Mouse (Mus musculus): ENCODE data around the gene Eepd1. TPM values are rescaled to one million over a fixed set of nuclear protein-coding genes. Genes with fewer than 3 reads are reported as not detected.
"Not testable (repeated sequence)": the region's sequence is repeated elsewhere in the genome, so short reads cannot be mapped to it uniquely, and the experiment has no call there.

Gene Eepd1
- 0.42 and 0.72 TPM in 2 replicates for total RNA-seq (2015; ENCODE audit: low replicate concordance)
- 2.2 TPM in 1 of 2 replicates, not detected in the other for total RNA-seq (2017; ENCODE audit: low replicate concordance)

DNA sequence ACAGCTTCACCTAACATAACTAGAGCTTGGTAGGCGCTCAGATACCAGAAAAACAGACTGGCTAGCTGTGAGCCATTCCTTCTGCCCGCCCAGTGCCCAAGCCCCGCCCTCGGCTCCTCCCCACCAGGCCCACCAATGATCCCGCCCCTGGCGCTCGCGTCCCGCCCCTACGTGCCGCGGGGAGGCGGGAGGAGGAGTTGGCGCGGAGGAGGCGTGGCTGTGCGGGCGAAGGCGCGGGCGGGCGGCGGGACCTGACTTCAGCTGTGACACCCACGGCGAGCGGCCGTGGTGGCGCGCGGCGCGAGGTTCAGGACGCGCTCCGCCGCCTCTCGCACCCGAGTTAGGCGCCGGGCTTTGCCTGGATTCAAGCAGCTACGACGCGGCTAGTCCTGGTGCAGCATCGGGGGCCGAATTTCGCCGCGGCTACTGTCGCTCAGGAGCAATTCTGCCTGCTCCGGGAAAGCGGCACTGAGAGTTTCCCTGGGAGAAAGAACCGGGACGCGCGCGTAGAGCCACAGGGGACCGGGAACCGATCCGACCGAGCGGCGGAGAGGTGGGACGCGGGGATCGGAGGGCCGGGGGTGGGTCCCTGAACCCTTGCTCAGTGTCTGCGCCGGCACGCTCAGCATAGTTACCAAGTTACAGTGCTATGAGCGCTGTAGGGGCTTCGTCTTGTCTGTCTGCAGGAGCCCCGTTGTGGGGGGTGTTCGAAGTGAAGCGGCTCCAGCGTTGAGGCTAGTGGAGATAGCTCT is at the start of gene Eepd1:
Gene Eepd1, plus strand, starts transcription at position 204 of the 752 bp plus-strand sequence.
- ATAC-seq (replicated peaks; ENCODE audit: low FRiP score, poor library complexity, severe bottlenecking), result peak; percentile 97

DNA sequence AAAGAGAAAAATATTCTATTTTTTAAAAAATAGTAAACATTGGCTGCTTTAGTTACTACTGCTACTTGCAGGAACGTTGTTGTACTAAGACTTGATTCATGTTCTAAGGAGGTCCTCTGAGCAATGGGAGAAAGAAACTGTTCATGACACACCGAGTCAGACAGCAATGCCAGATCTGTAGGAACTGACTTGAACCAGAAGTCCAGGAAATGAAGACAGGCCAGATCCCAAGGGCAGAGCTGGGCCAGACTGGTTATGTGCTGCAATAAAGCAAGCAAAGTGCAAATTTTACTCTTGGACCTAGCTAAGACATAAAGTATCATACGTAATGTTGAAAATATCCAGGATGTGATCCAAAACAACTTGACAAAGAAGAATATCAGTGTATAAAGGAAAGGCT is 42.5 kb upstream of the Eepd1 start:
- no peak for ATAC-seq (replicated peaks; ENCODE audit: low FRiP score, poor library complexity, severe bottlenecking)

DNA sequence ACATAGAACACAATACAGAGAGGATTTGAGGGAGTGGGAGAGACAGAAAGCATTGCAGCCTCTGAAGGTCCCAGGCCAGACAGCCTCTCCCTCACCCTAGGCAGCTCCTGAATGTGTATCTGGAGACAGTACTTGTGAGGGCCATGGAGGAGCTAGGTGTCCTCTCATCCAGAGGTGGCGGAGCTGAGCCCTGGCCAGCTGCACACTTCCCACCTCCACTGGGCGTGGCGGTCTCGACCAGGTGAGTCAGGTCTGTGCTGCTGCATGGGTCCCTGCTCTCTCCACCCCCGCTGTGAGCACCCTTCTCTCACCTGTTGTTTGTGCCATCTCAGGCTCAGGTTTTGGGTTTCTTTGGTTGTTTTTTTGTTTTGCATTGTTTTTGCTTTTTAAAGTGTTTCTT is 41.3 kb upstream of the Eepd1 start:
- ATAC-seq (replicated peaks; ENCODE audit: low FRiP score, poor library complexity, severe bottlenecking), result not testable (repeated sequence)

DNA sequence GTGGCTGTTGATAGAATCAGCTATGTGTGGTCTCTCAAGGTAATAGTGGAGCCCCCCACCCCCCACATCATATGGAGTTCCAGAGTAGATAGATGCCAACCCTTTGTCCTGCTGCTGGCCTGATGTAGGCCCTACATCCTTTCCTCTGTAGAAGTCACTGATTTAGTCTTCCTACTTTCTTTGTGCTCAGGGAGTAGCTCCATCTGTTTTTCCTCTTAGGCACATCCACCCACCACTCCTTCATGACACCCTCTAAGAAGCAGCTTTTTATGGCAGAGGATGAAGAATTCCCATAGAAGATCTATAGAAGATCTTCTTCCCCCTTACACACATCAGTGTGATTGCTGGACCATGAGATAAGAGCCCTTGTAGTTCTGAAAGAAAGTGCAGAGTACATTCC is 39.3 kb upstream of the Eepd1 start:
- ATAC-seq (replicated peaks; ENCODE audit: low FRiP score, poor library complexity, severe bottlenecking), result no peak

DNA sequence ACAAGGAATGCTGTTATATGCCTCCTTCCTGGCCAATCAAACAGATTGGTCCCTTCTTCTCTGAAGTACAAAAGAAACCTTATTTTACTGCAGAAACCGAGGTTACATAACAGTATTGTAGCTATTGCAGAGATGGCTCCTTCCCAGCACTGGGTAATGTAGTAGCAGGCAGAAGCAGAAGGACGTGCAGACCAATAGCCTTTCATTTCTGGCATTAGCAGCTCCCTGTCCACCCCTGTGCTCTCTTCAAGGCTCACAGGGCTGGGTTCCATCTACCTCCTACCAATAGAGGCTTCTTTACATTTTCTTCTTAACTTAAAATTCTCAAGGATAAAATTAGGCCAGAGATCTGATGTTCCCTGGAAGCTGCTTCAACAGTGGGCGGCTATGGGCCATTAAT is 38.3 kb upstream of the Eepd1 start:
- no peak for ATAC-seq (replicated peaks; ENCODE audit: low FRiP score, poor library complexity, severe bottlenecking)

DNA sequence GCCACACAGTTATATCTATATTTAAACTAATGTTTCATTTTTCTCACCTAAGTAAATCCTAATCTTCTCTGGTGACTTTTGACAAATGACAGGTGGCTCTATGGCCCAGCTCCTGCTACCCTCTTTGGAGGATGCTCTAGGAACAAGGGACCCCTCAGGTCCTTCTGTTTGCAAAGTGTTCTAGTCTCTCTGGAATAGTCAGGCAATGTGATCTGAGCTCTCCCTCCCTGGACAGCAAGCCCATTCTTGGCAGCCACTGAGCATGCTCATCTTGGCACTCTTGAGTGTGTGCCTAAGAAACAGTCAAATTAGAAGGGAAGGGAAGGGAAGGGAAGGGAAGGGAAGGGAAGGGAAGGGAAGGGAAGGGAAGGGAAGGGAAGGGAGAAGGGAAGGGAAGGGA is 37.8 kb upstream of the Eepd1 start:
- ATAC-seq (replicated peaks; ENCODE audit: low FRiP score, poor library complexity, severe bottlenecking), result no peak

DNA sequence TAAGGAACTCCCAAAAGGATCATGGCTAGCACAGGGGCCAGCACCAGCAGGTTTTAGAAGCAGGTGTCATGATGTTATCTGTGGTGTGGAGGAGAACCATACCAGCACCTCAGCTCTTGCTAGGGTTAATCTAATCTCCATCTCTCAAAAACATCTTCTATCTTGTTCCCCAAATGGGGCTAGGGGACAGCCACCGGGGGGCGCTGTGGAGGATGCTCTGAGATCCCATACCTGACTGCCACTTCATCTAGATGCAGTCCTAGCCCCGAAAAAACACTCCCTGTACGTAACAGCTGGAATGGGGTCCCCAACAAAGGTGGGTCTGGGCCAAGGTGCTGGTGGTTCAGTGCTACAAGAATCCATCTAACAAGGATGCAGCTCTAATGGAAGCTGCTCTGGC is 31.0 kb upstream of the Eepd1 start:
- no peak for ATAC-seq (replicated peaks; ENCODE audit: low FRiP score, poor library complexity, severe bottlenecking)

DNA sequence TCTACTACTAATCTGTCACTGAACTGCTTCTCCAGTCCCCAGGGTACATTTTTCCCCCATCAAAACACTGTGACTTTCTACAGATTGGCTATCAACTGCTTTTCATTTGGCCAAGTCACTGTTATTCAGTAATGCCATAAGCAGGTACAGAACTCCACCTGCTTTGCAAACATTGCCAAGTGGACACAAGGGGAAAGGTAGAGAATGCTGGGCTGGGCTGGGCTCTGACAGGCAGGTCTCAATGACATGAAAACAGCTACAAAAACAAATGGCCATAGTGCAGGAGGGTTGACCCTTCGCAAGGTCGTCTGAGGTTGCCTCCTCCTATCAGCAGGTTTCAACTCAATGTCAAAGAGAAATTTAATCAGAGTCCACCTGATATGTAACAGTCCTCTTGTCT is 26.3 kb upstream of the Eepd1 start:
- ATAC-seq (replicated peaks; ENCODE audit: low FRiP score, poor library complexity, severe bottlenecking), result no peak

DNA sequence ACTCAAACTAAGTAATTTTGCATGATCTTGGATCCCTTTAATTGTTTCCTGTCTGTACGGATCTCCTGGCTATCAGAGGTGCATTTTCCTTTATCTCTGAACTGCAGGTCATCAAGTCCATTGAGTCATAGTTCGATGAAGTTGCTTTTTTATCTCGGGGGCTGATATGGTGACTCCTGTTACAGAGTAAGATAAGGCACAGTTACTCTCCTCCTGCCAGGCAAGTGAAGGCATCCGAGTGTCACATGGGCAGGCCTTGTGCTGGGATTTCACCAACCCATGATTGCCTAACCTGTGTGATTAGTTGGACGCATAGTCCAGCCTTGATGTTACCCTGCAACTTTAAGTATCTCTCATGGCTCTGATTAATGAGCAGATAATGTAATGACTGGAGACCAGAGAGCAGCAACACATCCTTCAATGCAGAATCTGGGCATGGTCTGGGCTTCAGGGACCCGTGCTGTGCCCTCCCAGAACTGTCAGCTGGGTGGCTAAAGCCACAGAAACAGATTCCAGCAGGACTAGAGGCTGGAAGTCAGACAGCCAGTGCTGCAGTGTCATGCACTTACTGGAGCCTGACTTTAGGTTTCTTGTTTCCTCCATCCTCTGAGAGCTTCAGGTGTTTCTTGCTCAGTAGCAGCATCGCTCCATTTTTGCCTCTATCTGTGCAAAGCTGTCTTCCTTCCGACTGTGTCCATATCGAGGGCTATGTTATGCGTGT is 20.4 kb upstream of the Eepd1 start:
- no peak for ATAC-seq (replicated peaks; ENCODE audit: low FRiP score, poor library complexity, severe bottlenecking)

DNA sequence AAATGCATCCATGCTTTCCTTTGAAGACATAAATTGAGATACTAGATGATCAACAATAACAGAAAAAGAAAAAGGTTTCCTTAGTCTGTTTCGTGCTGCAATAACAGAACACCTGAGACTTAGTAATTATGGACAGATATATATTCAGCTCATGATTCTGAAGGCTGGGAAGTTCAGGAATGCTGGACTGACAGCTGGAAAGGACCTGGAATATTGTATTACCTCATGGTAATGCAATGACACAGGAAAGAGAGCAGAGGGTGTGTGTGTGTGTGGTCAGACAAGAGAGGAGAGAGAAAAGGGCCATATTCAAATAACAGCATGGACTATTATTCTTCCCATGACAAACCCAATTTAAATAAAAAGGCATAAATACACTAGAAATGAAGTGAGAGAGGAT is 17.0 kb upstream of the Eepd1 start:
- ATAC-seq (replicated peaks; ENCODE audit: low FRiP score, poor library complexity, severe bottlenecking), result no peak

DNA sequence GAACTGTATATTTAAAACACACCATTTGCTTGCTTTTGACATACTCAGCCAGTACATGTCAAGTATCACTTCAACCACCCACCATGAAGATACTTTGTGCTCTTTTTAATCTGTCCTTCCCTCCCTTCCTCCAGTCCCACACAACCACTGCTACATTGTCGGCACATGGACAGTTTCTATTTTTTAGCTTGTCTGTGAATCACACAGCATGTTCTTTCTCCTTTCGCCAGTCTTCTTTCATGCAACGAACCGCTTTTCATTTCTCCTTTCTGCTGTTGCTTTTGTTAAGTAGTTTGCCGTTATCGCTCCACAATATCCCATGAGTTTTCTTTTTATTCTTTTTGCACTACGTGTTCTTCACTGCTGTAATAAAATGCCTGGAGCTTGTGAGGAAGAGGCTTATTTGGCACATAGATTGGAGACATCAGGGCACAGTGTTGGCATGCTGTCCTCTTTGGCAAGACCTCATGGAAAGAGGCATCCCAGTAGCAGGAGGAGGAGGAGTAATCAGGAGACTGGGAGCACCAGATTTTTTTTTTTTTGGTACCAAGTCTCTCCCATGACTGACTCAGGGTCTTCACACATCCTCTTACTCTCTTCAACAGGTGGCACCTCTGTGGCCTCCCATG is 1.8 kb upstream of the Eepd1 start:
- ATAC-seq (replicated peaks; ENCODE audit: low FRiP score, poor library complexity, severe bottlenecking), result no peak

DNA sequence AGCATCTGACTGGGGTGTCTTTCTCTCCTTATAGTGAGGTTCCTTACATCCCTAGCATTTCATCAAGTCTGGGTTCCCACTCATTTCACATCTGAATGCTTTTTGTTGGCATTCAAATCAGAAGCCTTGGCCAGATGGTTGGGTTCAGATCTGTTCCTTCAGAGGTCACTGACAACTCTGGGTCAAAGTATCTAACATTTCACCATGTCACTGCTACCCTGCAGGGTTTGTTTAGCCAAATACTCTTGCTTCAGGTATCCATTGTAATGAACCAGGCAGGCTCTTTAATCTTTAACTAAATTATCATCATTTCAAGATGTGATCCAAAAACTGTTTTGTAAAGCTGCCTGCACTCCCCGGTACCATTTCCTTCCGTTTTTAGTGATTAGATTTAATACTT is 671 bp upstream of the Eepd1 start:
- ATAC-seq (replicated peaks; ENCODE audit: low FRiP score, poor library complexity, severe bottlenecking), result no peak

DNA sequence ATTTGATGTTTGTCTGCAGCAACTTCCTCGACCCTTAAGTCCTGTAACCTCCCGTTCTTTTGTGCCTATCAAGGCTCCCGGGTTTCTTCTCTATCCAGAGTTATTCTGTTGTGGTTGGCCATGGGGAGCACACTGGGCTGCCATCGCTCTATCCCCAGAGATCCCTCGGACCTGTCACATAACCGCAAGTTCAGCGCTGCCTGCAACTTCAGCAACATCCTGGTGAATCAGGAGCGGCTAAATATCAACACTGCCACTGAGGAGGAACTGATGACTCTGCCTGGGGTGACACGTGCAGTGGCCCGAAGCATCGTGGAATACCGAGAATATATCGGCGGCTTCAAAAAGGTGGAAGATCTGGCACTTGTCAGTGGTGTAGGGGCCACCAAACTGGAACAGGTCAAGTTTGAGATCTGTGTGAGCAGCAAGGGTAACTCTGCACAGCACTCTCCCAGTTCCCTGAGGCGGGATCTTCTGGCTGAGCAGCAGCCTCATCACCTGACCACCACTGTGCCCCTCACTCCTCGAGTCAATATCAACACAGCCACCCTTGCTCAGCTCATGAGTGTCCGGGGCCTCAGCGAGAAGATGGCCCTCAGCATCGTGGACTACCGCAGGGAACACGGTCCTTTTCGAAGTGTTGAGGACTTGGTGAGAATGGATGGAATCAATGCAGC is 1.1 kb downstream of the Eepd1 start:
- ATAC-seq (replicated peaks; ENCODE audit: low FRiP score, poor library complexity, severe bottlenecking), result no peak

DNA sequence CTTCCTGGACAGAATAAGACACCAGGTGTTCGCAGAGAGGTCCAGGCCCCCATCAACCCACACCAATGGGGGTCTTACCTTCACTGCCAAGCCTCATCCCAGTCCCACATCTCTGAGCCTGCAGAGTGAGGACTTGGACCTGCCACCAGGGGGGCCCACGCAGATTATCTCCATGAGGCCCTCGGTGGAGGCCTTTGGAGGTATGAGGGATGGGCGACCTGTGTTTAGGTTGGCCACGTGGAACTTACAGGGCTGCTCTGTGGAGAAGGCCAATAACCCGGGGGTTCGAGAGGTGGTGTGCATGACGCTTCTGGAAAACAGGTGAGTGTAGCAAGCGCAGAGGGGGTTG is 1.6 kb downstream of the Eepd1 start:
- no peak for ATAC-seq (replicated peaks; ENCODE audit: low FRiP score, poor library complexity, severe bottlenecking)

DNA sequence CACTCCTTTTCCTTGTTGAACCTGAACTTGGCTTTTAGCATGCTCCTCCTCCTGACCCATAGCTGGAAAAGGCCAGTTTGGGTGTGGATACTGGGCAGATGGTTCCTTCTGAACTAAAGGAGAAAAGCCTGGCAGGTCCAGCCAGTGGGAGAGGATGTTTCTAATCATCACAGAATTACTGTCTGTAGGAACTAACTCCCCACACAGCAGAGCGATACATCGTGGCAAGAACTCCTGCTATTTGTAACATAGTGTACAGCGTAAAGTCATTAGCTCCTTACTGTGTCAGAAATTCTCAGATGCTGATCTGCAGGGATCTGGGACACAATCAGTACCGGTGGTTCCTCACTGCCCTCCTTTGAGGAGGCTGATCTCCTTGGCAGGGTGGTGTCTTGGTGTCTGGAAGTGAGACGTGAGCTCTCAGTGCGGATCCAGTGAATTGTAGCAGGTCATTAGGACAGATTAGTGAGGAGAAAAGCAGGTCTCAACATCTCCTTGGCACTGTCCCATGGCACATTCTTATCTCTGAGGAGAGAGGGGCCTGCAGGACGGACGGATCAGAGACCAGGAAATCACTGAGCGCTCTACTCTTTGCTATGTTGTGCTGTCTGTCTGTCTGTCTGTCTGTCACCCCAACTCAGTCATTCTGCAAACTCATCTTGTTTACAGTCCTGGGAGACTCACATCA is 2.7 kb downstream of the Eepd1 start:
- ATAC-seq (replicated peaks; ENCODE audit: low FRiP score, poor library complexity, severe bottlenecking), result no peak

DNA sequence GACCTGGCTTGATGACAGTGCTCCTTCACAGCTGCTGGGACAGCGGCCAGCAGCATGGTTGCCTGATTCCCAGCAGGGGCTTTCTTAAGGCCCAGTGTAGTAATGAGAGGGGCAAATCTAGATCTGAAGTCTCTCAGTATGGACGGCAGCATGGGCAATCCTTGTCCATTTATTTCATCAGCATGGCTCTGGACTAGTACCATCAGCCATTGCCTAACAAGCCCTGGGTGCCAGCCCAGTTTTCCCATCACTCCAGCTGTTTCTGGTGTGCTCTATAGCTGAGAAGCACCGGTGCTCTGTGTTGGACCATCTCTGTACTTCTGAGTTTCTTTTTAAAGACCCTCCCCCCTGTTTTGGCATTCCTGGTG is 3.3 kb downstream of the Eepd1 start:
- no peak for ATAC-seq (replicated peaks; ENCODE audit: low FRiP score, poor library complexity, severe bottlenecking)

DNA sequence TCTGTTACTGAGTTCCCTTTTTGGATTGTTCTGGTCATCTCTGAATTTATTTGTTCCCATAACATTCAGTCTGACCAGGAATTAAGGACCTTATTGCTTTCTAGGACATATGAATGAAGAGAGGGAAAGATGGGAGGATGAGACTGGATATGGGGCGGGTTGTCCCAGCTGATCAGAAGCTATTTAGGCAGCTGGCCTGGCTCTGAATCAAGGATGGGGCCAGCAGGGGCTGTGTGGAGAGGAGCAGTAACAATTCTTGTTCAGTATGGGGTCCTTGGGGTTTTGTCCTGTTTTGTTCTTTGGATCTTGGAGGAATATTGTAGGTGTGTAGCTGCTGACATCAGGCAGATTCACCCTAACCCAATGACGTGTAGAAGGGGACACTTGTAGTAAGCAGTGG is 3.7 kb downstream of the Eepd1 start:
- ATAC-seq (replicated peaks; ENCODE audit: low FRiP score, poor library complexity, severe bottlenecking), result no peak

DNA sequence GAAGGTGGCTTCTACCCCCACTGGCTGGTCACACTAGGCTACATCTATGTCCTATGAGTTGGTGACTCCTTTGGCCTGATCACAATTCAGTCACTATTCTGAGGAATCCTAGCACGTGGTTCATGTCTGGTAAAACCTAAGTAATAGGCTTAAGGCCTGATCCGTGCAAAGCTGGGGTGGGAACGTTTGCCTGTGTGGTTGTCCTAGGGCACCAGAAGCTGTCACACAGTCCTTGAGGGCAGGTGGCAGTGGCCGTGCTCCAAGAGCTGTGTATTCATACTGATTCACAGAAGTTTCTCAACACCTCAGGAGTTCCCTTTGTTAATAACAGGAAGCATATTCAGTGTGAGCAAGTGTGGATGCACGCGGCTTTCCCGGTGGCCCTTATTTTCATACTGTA is 4.1 kb downstream of the Eepd1 start:
- no peak for ATAC-seq (replicated peaks; ENCODE audit: low FRiP score, poor library complexity, severe bottlenecking)

DNA sequence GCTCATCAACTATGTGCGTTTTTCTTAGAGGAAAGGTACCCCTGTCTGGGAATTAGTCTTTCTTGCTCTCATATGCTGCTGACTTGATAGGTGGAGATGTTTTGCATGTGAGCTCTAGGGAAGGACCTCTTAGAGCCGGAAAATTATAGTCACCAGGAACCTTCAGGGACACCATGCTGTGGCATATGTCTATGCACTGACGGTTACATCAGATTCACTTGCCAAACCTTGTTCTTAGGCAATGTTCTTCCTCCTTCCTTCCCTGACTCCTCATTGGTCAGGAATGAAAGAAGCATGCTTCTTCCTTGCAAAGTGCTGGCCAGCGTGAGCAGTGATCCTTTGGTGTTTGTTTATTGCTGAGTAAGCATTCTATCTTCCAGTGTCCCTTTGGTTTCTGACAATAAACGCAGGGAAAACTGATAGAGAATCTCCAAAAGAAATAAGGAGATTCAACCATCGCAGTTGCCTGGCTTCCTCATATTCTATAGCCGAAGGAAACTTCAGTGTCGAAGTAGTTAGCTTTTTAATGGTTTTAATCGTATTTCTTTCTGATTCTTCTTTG is 5.0 kb downstream of the Eepd1 start:
- ATAC-seq (replicated peaks; ENCODE audit: low FRiP score, poor library complexity, severe bottlenecking), result no peak

Measured in erythroid progenitor cell, adult 5-6 weeks (primary cell).